Mouse (Mus musculus): ENCODE data around the gene Prr5. TPM values are rescaled to one million over a fixed set of nuclear protein-coding genes. Genes with fewer than 3 reads are reported as not detected.
A peak's percentile ranks its signal among the peaks of the same experiment; 100 is the strongest.

Prr5 gene
- polyA plus RNA-seq, 1 experiment from 2014 or later: 21.0 TPM

DNA sequence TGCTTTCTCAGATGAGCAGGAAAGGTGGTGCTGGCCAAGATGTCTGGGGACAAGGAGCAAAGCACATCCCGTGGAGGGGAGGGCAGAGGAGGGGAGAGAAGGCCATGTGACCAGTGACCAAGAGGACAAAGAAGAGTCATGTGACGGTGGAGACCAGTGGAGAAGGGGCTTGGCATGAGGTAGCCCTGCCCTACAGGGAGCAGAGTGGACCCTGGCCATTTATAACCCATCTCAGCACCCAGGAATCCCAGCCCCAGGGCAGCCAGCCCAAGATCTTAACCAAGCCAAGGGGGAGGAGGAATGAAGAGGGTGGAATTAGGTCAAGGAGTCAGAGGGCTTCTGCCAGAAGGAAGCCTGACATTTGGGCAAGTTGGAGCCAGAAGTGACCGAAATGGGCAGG is 3.2 kb downstream of the Prr5 start:
- no peak for ATAC-seq (ENCODE audit: low FRiP score, low read depth)
- Histone ChIP-seq H3K27ac (no peak overlapping the region), H3K27me3 (replicated peaks) (no peaks in the 10 kb centered on the region), H3K4me3 (no peak overlapping the region), H3K4me2 (replicated peaks) (no peak overlapping the region), H3K9me3 (no peaks in the 10 kb centered on the region), H3K9ac (no peak overlapping the region), H3K36me3 (no peaks in the 10 kb centered on the region), H3K4me1 (peaks cover 7% of the 10 kb centered on the region; the same call in 1 of the 2 replicates)
- WGBS: 85% methylated on average over 3 of the region's 3 CpGs

DNA sequence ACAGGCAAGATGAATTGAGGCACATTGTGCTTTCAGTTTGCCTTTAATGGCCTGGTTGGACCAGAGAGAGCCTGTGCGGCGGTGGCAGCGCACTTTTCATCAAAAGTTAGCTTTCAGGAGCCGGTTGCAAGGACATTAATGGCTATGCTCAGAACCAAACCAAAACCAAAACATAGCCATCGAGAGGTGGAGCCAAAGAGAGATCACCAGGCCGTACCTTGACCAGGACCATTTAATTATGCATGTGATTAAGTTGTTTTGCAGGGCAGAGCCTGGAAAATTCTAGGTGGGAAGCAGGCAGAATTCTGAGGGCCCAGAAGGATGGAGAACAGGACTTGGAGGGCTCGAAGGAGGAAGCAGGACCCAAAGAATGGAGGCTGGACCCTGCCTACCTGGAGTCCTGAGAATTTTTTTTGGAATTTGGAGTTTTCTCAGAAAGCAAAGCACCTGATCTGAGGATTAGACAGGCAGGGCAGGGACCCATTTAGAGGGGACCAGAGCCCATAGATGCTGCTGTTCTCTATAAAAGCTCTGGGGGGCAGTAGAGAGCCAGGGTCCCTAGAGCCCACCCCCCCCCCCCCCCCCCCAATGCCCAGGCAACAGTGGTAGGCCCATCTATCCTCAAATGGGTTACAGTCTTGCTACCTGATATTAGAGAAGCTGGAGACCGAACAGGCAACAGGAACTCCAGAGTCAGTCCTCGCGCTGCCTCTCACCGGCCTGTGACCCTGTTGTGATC is 5.1 kb downstream of the Prr5 start:
- WGBS: 73% methylated on average over 11 of the region's 11 CpGs

DNA sequence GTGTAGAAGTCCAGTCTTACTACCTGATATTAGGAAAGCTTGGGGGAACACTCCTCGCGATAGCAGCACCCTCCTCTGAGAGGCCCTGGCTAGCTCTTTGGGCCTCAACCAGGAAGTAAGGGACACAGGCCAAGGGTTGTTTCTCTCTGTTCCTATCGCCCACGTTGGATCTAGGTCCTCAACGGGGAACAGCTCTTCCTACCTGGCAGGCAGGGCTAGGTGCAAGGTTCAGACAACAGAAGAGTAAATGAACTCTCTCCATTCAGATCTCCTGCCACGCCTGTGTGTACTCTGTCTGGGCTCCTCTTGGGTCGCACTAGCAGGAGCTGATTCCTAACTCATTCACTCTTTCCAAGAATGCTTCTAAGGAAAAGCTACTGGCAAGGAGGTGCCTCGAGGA is 5.9 kb downstream of the Prr5 start:
- Histone ChIP-seq H3K27ac (no peak overlapping the region), H3K4me2 (replicated peaks) (no peak overlapping the region), H3K36me3 (no peaks in the 10 kb centered on the region), H3K9me3 (no peaks in the 10 kb centered on the region), H3K27me3 (replicated peaks) (0 out of 2 replicates have a peak, but pooled peaks cover 3% of the 10 kb centered on the region), H3K4me1 (peaks cover 1% of the 10 kb centered on the region; the same call in 1 of the 2 replicates), H3K9ac (no peak overlapping the region), H3K4me3 (no peak overlapping the region)
- ATAC-seq (ENCODE audit: low FRiP score, low read depth): no peak
- WGBS: 76% methylated on average over 8 of the region's 8 CpGs

More for the DNA sequence above, 5.1 kb downstream of the Prr5 start:
- H3K4me2 ChIP-seq (replicated peaks): no peak overlapping the region
- H3K9ac ChIP-seq: no peak overlapping the region
- no peaks in the 10 kb centered on the region for H3K9me3 ChIP-seq
- no peak overlapping the region for H3K4me3 ChIP-seq
- no peaks in the 10 kb centered on the region for H3K36me3 ChIP-seq
- no peak for ATAC-seq (ENCODE audit: low FRiP score, low read depth)
- 0 out of 2 replicates have a peak, but pooled peaks cover 4% of the 10 kb centered on the region for H3K4me1 ChIP-seq
- no peak overlapping the region for H3K27ac ChIP-seq
- no peaks in the 10 kb centered on the region for H3K27me3 ChIP-seq (replicated peaks)

DNA sequence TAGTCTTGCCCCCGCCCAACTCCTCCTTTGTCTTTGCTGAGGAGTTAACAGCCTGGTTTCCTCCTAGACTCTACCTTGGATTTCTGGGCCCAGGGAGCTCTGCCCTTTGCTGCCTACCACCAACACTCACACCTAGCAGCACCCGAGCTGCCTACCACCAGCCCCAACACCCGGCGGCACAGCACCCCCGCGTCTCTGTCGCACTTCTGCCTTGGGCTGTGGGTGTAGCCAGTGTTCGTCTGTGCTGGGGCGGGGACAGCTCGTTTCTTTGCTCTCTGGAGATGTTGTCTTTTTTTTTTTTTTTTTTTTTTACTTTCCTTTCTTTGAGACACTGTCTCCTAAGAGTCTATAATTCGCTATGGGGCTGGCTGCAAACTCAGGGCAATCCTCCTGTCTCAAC is 8.5 kb downstream of the Prr5 start:
- Histone ChIP-seq H3K9ac (no peak overlapping the region), H3K27ac (no peak overlapping the region), H3K4me2 (replicated peaks) (no peak overlapping the region), H3K36me3 (no peaks in the 10 kb centered on the region), H3K9me3 (no peaks in the 10 kb centered on the region), H3K4me3 (no peak overlapping the region), H3K4me1 (peaks cover 22% of the 10 kb centered on the region), H3K27me3 (replicated peaks) (peaks cover 25% of the 10 kb centered on the region)
- WGBS: 66% methylated on average over 11 of the region's 11 CpGs
- no peak for ATAC-seq (ENCODE audit: low FRiP score, low read depth)

DNA sequence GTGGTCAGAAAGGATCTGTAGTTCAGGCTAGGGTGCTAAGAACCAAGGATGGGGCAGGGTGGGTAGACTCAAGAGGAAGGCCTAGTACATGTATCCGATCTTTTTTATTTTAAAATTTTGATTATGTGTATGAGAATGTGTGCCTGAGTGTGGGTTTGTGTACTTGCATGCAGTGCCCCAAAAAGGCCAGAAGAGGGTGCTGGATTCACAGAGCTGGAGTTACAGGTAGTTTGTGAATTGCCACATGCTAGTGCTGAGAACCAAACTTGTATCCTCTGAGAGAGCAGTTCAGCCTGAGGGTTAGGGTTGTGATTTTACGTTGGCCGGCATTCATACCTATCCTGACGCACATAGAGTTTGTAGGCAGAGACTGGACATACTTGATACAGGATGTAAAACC is 9.7 kb downstream of the Prr5 start:
- H3K9ac ChIP-seq: no peak overlapping the region
- H3K4me3 ChIP-seq: no peak overlapping the region
- peaks cover 25% of the 10 kb centered on the region for H3K27me3 ChIP-seq (replicated peaks)
- H3K9me3 ChIP-seq: no peaks in the 10 kb centered on the region
- no peak overlapping the region for H3K27ac ChIP-seq
- H3K36me3 ChIP-seq: no peaks in the 10 kb centered on the region
- no peak for ATAC-seq (ENCODE audit: low FRiP score, low read depth)
- peaks cover 25% of the 10 kb centered on the region for H3K4me1 ChIP-seq
- 94% methylated on average over 4 of the region's 4 CpGs for WGBS
- no peak overlapping the region for H3K4me2 ChIP-seq (replicated peaks)

DNA sequence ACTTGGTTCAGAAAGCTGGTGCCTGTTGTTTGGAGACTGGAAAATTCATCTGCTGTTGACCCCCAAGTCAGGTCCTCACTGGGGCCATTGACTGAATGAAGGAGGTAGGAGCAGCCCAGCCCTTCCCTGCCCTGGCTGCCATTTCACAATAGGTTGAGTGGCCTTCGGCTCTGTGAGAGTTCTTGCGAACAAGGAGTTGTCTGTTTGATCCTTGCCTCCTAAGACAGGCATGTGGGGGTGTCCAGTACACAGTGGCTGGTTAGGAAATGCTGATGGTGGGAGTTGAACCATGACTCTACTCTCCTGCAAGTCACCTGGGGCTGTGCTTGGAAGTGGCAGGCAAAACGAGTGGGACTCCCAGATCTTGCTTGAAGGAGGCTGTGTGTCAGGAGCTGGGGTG is 10.4 kb downstream of the Prr5 start:
- H3K27me3 ChIP-seq (replicated peaks): peaks cover 25% of the 10 kb centered on the region
- no peak overlapping the region for H3K27ac ChIP-seq

DNA sequence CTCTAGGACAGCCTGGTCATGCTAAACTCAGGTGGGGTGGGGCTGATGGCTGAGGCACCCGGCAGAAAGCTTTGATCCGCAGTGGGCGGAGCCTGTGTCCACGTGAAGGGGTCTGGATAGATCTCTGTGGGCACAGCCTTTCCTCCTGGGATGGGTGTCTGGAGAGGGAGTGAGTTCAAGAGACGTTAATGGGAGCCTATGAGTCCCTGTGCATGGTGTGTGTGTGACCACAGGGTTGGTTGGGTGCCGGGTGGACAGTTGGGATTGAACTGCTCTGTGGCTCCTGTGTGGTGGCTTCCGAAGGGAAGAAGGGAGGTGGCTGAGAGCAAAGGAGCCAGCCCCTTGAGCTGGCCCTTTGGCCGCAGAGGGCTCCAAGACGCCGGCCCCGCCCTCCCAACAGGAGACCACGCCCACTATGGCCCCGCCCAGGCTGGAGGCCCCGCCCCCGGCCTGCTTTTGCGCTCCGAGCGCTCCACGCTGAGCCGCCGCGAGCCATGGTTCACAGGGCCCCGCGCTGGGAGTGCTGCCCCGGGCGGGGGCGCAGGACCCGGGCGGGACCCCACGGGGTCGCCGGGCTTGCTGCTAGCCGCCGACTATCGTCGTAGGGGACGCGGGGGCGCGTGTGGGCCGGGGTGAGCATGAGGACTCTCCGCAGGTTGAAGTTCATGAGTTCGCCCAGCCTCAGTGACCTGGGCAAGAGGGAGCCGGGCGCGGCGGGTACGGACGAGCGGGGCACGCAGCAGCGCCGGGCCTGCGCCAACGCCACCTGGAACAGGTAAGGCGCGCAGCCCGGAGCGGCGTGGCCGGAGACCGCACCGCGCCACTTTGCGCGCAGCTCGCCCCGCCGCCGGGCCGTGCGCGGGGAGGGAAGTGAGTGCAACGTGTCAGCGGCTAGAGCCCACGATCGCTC is 11.4 kb downstream of the Prr5 start:
- Histone ChIP-seq H3K27me3 (replicated peaks) (peaks cover 25% of the 10 kb centered on the region), H3K4me3 (peak overlapping the region; percentile 58), H3K36me3 (no peaks in the 10 kb centered on the region), H3K27ac (no peak overlapping the region), H3K9me3 (no peaks in the 10 kb centered on the region), H3K4me1 (peaks cover 29% of the 10 kb centered on the region), H3K4me2 (replicated peaks) (peak overlapping the region; percentile 98), H3K9ac (peak overlapping the region; percentile 65)
- WGBS: under 1% methylated on average over 61 of the region's 77 CpGs
- ATAC-seq (ENCODE audit: low FRiP score, low read depth): peak; percentile 67

More for the DNA sequence above, 10.4 kb downstream of the Prr5 start:
- no peak overlapping the region for H3K4me3 ChIP-seq
- no peak overlapping the region for H3K9ac ChIP-seq
- H3K9me3 ChIP-seq: no peaks in the 10 kb centered on the region
- no peaks in the 10 kb centered on the region for H3K36me3 ChIP-seq
- H3K4me1 ChIP-seq: peaks cover 25% of the 10 kb centered on the region
- 0 out of 2 replicates have a peak overlapping the region, but pooled peaks have one; percentile 98 for H3K4me2 ChIP-seq (replicated peaks)
- no peak for ATAC-seq (ENCODE audit: low FRiP score, low read depth)
- WGBS: 72% methylated on average over 3 of the region's 3 CpGs

DNA sequence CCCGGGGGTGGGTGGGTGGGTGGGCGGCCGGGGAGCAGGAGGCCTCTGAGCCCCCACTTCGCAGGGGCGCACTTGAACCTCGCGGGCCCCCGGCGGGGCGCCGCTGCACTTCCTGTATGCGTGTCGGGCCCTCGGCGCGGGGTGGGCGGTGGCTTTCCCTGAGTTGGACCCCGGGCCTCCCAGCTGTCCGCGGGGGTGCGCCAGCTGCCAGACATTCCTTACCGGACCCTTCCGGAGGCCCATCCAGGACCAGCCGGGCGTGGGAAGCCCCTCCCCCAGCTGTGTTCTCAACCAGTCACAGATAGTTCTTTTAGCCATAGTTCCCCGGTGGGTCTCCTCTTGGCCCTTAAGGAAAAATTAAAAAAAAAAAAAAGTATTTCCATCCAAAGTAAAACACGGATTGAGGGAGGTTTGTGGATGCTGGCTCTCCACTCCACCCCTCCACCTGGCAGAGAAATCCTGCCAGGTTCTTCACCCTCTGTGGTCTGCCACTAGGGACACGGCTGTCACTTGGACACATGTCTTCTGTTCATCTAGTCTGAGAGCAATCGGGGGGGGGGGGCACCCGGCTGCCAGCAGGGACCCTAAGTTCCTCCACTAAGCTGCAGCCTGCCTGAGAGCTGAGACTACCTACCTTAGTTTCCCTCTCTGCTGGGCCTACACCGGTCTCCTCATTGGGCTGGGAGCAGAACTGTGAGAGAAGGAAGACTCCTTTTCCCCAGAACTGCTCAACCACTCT is 12.2 kb downstream of the Prr5 start:
- peak overlapping the region; percentile 65 for H3K9ac ChIP-seq
- ATAC-seq (ENCODE audit: low FRiP score, low read depth): peak; percentile 63
- H3K4me3 ChIP-seq: peak overlapping the region; percentile 58
- WGBS: 2% methylated on average over 31 of the region's 31 CpGs
- peaks cover 29% of the 10 kb centered on the region for H3K4me1 ChIP-seq
- H3K27ac ChIP-seq: no peak overlapping the region
- H3K9me3 ChIP-seq: no peaks in the 10 kb centered on the region
- no peaks in the 10 kb centered on the region for H3K36me3 ChIP-seq
- H3K27me3 ChIP-seq (replicated peaks): peaks cover 25% of the 10 kb centered on the region
- H3K4me2 ChIP-seq (replicated peaks): peak overlapping the region; percentile 98

DNA sequence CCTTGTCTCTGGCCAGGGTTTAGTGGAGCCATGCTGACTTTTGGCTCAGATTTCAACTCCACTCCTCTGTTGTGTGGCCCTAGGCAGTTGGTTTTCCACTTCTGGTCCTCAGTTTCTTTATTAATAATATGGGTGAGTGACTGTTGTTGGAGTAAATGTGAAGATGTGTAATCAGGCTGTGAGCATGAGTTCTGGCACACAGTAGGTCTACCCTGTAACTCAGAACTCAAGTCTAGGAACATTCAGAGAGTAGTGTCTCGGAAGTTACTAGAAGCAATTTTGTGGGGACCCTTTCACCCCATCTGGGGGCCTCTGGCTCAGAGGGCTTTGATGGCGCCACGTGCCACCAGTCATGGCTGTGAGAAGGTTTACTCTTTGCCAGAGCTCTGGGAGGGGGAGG is 12.8 kb downstream of the Prr5 start:
- no peak for ATAC-seq (ENCODE audit: low FRiP score, low read depth)
- no peak overlapping the region for H3K9ac ChIP-seq
- H3K27me3 ChIP-seq (replicated peaks): peaks cover 25% of the 10 kb centered on the region
- H3K9me3 ChIP-seq: no peaks in the 10 kb centered on the region
- WGBS: 79% methylated on average over 3 of the region's 3 CpGs
- peaks cover 29% of the 10 kb centered on the region for H3K4me1 ChIP-seq
- H3K27ac ChIP-seq: no peak overlapping the region
- no peak overlapping the region for H3K4me3 ChIP-seq
- no peaks in the 10 kb centered on the region for H3K36me3 ChIP-seq
- H3K4me2 ChIP-seq (replicated peaks): peak overlapping the region; percentile 98

DNA sequence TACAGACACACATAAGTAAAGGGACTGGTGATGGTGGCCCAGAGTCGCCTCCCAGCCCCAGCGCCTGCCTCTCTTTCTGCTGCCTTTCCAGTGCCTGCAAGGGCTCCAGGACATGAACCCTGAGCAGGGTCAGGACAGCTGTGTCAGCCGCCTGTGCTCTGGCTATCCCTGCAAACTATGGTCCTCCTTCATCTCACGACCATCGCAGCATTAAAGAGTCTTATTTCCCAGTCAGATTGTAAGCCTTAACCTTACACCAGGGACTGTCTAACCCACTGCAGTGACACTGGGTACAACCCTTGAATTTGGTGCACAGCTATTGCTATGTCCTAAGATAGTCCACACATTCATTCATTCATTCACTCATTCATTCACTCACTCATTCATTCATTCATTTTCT is 13.4 kb downstream of the Prr5 start:
- Histone ChIP-seq H3K4me3 (no peak overlapping the region), H3K9me3 (no peaks in the 10 kb centered on the region), H3K36me3 (no peaks in the 10 kb centered on the region), H3K27ac (no peak overlapping the region), H3K4me2 (replicated peaks) (peak overlapping the region; percentile 98; the same call in 1 of the 2 replicates), H3K9ac (no peak overlapping the region), H3K27me3 (replicated peaks) (peaks cover 25% of the 10 kb centered on the region), H3K4me1 (peaks cover 29% of the 10 kb centered on the region)
- 74% methylated on average over 5 of the region's 5 CpGs for WGBS
- ATAC-seq (ENCODE audit: low FRiP score, low read depth): no peak

DNA sequence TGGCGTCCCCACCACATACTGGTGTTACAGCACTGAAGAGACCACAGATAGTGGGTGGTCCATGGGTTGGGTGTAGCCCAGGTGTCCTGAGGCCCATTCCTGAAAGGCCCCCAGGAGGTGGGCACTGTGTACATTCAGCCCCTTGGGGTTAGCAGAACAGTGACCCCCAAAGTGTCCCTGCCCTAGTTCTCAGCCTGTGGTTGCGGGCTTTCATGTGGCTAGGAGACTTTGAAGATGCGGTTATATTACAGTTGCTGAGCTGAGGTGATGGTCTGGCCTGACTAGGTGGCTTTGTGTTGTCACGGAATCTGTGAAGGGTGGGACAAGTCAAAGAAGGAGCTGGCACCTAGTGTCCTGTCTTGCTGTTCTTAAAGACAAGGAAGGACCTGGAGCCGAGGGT is 15.1 kb downstream of the Prr5 start:
- no peak overlapping the region for H3K4me3 ChIP-seq
- WGBS: 65% methylated on average over 5 of the region's 5 CpGs
- no peak for ATAC-seq (ENCODE audit: low FRiP score, low read depth)
- H3K4me2 ChIP-seq (replicated peaks): no peak overlapping the region
- H3K4me1 ChIP-seq: peaks cover 29% of the 10 kb centered on the region
- no peaks in the 10 kb centered on the region for H3K9me3 ChIP-seq
- no peak overlapping the region for H3K27ac ChIP-seq
- peaks cover 25% of the 10 kb centered on the region for H3K27me3 ChIP-seq (replicated peaks)
- peaks cover 5% of the 10 kb centered on the region for H3K36me3 ChIP-seq
- no peak overlapping the region for H3K9ac ChIP-seq

DNA sequence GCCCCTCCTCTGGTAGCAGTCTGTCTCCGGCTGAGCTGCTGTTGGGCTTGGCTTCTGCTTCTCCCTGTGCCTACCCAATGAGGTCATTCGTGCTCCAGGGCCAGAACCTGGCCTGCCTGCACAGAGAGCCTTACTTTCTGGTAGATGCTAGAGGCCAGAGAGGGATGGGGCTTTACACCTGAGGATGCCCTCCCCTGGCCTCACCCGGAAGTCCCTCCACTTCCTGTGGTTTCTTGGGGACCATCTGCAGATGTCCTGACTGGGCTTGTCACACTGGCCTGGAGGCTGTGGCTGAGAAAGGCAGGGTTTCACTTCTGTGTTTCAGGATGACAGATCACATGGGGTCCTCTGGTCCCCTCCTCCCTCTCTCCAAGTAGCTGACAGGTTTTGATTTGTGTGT is 16.0 kb downstream of the Prr5 start:
- 67% methylated on average over 3 of the region's 3 CpGs for WGBS

More for the DNA sequence above, 16.0 kb downstream of the Prr5 start:
- Histone ChIP-seq H3K4me1 (peaks cover 27% of the 10 kb centered on the region), H3K4me3 (no peak overlapping the region), H3K4me2 (replicated peaks) (no peak overlapping the region), H3K27ac (no peak overlapping the region), H3K9ac (no peak overlapping the region), H3K36me3 (peaks cover 12% of the 10 kb centered on the region), H3K27me3 (replicated peaks) (peaks cover 21% of the 10 kb centered on the region), H3K9me3 (no peaks in the 10 kb centered on the region)
- no peak for ATAC-seq (ENCODE audit: low FRiP score, low read depth)
